Mouse (Mus musculus) neutrophil, adult 5-6 weeks (primary cell): ENCODE data around the gene Cracr2b. TPM values are rescaled to one million over a fixed set of nuclear protein-coding genes. Genes with fewer than 3 reads are reported as not detected.
A peak's percentile ranks its signal among the peaks of the same experiment; 100 is the strongest.

Source experiments
- ATAC-seq: fragments of 151-379, 151-347 bp; 2 replicates; pipeline ENCODE4 v1.8.0; 2017; ENCODE audit warnings: mild to moderate bottlenecking, moderate TSS enrichment; ENCODE audit not compliant: insufficient number of reproducible peaks, poor library complexity, low FRiP score, severe bottlenecking; ENCODE audit errors: extremely low read depth
- total RNA-seq: library from RNA; stranded (forward); fragments of 200-1000 nt; gene quantifications from 2 replicates; pipeline ENCODE4 v1.2.3, GENCODE M21; 2017

The Cracr2b gene
- 2.8 and 3.2 TPM in 2 replicates for total RNA-seq

DNA sequence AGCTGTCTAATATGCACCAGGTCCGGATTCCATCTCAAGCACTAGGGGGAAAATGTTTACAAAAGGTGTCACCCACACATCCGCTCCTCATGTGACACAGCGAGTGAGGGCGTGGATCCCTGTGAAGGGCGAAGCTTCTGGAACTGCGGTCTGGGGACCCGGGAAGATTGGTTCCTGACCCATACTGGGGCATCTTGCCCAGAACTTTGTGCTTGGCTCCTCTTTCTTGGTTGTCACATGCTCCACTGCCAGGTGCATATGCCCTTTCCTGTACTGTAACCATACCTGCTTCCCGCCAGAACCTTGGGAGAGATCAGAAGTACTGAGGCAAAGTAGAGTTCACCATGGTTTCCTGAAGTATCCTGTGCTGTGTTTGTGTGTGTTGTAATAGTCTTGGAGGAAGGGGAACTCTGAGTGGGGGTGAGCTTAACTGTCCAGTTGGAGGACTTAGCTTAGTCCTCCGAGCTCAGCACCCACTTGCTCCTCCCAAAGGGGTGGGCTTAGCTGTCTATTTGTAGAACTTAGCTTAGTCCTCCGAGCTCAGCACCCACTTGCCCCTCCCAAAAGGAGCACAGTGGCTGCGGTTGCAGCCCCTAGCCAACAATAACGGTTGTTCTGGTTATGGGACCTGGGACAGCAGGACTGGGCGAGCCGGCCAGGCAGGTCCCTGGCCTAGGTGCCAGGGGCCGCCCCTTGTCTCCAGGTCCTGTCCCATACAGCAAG, at the start of gene Cracr2b:
Cracr2b (plus strand) TSS at position 704 of the 723 bp plus-strand sequence.
- ATAC-seq: no peak

DNA sequence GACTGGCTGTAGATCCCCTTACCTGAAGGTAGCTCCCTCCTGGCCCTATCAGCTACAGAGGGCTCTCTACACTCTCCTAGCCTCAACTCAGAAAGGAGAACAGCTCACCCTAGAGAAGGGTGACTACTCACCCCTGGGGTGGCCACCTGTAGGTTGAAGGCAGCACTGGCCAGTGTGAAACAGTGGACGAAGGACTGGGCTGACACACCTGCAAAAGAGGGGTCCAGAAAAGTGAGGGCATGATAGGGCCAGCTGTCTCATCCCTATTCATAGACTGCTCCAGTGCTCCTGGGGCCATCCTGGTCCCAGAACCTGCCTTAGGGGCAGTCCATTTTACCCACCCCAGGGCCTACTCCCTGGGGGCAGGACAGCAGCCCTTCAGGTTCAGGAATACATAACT, 49.2 kb upstream of the Cracr2b start:
- ATAC-seq: no peak

DNA sequence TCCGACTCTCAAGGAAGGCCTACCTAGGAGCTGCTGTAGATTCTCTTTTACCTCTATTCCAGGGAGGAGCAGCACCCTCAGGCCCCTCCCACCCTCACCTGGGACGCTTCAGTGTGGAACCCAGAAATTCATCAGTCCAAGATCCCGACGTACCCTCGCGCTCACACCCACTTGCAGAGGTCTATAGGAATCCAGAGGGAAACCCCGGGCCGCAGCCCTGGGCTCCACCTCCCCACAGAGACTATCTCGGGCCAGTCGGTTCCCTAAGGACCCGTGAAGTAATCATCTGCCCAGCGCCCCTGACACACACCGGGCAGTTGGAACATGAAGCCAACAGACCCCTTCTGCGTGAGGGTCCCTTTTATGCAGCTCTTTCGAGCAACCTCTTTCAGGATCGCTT, 47.6 kb upstream of the Cracr2b start:
- ATAC-seq: no peak

DNA sequence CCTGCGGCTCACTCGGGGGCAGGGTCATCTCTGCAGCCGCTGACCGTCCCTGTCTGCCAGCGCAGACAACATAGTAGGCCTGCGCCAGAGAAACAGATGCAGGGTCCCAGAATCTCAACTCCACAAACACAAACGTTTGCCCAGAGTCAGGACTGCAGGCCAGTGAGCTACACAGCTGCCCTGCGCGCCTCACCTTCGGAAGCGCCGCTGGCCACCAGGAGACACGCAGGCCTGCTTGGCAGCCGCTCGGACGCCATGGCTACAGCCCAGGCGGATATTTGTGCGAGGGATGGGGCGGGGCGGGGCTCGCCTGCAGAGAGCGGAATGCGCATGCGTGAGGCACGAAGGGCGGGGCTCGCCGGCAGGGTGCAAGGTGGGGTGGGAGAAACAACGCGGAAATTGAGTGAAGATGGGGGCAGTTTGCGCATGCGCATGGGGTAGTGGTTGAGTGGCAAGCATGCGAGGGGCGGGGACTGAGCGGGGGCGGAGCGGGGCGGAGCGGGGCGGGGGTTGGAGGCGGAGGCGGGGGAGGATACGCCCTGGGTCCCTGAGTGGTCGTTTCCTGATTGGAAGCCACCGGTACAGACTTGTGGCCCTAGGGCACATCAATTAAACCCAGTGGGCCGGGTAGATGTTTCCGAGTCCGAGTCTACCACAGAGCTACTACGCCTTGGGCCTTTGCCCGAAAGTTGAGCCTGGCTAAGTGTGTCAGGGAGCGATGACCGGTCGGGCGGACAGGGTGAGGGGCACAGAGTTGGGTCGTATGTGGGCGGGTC, 46.9 kb upstream of the Cracr2b start, which contains the start of gene Gatd1:
Gatd1 (minus strand) TSS at position 328 of the 776 bp plus-strand sequence.
- ATAC-seq: peak; percentile 91

DNA sequence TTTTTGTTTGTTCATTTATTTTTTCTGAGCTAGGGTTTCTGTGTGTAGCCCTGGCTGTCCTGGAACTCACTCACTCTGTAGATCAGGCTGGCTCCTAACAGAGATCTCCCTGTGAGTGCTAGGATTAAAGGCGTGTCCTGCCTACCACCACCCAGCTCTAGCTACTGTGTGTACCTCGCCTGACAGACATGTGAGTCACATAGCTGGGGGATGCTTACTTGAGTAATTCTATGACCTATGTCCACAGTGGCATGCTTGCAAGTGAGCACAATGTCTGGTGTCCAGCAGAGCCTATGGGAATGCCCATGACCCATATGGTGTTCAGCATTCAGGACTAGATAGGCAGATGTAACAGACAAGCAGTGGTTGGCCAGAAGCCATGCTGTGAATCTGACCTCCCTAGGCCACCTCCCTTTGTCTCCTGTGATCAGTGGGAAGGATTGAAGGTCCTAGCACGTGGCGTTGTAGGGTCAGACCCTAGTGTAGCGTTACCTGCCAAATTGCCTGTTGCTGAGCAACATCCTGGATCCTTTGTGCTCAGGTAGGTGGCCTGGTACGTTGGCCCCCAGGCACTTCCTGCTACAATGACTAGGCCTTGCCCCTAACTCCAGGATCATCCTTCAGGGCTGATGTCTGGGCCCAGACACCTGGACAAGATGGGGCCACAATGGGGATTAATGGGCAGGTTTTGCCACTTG, 44.6 kb upstream of the Cracr2b start:
- ATAC-seq: no peak

DNA sequence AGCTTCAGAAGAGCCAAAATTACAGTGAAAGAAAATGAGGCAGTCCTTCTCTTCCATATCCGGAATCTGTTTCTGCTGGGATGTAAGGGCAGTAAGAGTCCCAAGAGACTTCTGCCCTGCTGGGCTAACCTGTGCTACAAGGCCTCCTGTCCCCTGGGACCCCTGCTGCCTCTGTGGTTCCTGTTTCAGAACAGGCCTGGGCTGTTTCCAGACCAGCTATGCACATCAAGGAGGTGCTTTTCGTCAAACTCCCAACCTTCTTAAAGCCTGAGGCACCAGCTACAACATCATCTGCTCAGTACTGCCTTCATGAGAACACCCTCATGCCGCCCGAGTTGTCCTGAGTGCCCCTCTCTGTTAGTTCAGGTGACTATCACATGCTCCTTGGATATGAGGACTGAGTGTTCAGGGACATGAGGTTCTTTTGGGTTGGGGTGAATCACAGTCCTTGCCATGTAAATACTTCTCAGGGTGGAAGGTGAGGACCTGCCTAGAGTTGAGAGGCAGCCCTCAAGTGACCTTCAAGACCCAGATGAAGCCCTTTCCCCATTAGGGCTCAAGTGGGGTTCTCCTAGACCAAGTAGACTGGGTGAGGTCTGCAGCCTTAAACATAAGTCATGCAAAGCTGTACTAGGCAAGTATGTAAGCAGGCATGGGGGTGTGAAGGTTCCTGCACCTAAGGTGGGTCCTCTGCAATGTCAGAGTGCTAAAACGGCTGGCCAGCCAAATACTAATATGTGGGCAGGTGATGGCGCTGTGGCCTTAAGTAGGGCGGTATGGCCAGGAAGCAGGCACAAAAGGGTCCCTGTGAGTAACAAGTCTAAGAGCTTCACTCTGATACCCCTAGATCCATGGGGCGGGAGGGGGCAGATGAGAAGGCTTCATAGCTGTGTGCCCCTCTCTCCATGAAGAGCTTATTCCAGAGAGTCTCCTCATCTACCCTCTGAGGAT, 42.9 kb upstream of the Cracr2b start:
- no peak for ATAC-seq

DNA sequence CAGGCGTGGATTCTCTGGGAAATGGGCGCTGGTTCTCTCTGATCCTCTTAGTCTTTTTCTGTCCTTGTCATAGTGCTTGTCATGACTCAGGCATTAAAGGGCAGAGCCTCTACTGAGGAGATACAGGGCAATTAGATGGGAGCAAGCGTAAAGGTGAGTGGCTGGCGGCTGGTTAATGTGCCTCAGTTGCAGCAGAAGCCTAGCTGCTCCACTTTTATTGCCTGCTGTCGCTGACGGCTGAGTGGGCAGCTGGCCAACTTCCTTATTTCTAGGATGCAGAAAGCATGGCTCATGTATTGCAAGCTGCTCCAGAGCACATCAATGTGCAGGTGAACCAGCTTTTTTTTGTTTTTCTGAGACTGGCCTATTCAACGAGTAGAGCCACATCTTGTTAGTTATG, 41.9 kb upstream of the Cracr2b start:
- ATAC-seq: no peak

DNA sequence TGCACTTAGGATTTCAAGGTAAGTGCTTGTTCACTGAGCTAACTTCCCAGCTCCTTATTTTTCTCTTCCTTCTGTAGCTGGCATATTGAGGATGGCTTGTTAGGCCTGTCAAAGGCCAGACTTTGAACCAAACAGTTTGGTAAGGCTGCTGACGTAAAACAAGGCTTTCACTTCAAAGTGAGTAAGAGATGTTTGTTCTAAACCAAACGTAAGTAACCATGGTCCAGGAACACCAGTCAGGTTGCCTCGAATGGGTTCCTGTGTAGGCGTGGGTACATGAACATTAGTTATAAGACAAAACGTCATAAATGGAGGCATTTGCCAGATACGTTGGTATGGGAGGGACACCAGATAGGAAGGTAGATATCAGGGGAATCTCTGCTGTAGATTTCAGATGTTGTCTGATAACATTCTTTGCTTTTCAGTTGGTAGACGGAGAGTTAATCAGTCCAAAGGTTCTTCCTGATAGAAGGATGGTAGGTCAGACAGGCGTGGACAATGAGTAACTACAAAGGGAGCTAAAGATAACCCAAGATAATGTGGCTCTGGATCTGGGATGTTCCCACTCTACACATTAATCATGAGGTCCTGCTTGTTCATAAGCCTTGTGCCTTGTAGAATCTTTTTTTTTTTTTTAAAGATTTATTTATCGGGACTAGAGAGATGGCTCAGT, 40.7 kb upstream of the Cracr2b start:
- no peak for ATAC-seq

DNA sequence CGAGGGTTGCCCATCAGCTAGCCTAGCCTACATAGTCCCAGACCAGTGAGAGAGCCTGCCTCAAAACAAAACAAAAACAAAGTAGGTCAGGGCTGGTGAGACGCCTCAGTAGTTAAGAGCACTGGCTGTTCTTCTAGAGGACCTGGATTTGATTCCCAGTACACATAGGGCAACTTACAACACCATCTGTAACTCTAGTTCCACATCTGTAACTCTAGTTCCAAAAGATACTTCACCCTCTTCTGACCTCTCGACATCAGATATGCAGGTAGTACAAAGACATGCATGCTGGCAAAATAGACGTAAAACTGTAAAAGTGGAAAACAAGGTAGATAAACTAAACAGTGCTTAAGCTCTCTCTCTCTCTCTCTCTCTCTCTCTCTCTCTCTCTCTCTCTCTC, 37.1 kb upstream of the Cracr2b start:
- no peak for ATAC-seq

DNA sequence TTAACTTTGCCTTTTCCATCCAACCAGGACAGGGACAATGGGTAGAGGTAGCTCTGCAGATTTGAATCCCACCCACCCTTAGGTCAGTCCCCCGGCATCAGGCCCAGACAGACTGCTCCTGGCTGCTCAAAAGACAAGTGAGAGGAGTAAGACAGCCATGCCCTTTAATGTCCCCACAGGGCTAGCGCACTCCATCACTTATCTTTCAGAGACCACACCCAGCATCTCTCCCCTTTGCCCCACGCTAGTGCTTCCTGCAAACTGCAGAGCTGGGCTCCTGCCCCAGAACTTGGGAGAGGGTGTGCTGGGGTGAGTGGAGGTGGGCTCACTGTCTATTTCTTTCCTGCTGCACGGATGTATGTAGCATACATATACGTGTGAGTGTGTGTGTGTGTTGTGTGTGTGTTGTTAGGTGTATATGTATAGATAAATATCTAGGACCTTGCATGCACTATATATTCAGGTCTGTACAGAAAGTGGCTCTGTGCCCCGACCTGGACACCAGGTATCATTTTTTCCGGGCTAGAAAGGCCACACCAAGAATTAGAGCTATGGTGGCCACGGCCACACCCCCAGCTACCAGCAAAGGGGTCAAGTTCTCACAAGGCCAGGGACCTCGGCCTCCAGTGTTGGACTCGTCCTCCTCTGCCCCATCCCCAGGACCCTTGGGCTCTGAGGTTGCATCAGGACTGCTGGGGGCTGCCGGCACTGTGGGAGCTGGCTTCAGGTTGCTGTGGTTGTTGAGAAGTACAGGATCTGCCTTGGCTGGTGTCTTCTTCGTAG, 33.8 kb upstream of the Cracr2b start:
- ATAC-seq: no peak

DNA sequence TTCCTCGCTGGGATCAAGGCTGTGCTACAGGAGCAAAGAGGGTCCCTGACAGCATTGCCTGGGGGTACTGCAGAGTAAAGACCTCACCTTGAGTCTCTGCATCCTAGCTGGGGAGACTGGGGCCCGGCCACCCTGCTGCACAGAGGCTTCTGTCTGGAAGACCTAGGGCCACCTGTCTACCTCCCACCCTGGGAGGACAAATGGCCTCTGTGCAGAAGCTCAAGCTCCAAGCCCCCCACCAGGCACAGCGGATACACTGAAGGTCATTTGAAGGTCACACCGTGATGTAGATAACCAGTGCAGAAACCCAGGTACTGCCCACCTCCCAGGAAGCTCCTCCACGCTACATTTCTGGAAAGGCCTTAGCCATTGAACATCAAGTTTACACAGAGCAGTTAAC, 32.2 kb upstream of the Cracr2b start:
- no peak for ATAC-seq

DNA sequence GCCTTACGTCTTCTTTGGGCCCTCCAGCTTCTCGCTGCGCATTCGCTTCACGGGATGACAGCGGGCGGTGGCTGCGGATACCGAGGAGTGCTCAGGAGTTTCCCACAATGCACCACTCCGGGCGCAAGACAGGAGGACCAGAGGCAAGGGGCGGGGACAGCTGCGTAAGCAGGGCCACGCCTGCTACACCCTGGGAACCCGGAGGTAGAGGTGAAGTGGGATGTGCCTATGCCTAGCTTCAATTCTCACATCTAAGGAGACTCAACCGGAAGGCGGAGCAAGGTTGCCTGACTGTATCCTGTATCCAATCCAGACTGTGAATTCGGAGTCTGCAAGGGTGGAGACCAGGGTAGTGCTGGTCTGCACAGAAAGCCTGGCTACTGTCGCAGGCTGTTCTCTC, 31.6 kb upstream of the Cracr2b start, which contains the start of gene Cend1:
Cend1 (minus strand) TSS at position 182 of the 400 bp plus-strand sequence.
- ATAC-seq: no peak

DNA sequence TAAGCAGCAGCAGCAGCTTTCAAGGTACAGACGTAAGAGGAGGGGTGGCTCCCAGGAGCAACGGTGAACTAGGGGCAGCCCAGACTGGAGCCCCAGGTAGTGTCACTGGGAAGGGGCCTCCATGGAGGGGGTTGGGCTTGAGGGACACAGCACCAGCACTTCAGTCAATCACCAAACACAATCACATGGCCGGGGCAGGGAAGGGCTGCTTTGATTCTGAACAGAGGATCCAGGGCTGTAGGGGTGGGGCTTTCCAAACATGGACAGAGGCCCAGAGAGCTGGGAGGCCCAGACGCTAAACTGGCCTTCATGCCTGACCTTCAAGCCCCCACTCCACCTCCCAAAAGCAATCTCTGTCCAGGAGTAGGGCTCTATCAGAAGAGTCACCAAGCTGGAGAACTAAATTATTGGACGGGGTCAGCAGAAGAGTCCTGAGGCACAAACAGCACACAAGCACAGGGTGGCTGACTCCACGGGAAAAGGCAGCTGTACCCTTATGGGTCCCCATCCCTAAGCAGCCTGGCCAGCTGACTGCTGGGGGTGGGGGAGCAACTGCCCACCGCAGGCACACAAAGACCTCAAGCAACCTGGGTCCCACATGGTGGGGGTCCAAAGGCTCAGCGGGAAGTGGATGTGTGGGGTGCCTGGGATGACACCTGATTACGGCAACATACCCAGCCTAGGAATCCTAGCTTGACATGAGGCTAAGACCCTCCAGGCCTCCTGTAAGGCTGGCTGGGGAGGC, 30.9 kb upstream of the Cracr2b start:
- no peak for ATAC-seq

DNA sequence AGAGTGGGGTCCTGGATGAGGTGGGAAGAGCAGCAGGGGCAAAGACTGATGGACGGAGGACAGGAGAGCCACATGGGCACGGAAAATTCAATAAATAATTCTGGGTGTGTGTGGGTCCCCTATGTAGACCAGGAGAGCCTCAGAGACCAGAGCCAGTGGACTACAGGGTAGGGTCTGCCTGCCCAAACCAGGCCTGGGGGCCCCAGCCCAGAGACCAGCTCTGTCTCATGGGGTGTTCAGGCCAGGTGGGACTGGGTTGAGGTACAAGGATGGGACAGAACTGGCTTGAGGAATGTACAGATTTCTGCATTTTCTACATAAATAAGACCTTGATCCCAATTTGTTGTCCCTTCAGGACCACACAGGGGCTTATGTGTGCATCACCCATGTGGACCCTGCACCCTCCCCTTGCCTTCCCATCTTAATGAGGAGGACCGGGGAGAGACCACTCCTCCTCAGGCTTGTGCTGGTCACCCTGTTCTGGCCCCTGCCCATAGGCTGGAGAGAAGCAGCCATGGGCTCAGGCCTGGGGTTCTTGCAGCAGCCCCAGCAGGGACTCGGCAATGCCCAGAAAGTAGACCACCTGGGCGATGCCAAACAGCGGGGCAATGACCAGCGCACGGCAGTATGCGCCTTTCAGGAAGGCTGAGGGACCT, 30.2 kb upstream of the Cracr2b start:
- no peak for ATAC-seq

DNA sequence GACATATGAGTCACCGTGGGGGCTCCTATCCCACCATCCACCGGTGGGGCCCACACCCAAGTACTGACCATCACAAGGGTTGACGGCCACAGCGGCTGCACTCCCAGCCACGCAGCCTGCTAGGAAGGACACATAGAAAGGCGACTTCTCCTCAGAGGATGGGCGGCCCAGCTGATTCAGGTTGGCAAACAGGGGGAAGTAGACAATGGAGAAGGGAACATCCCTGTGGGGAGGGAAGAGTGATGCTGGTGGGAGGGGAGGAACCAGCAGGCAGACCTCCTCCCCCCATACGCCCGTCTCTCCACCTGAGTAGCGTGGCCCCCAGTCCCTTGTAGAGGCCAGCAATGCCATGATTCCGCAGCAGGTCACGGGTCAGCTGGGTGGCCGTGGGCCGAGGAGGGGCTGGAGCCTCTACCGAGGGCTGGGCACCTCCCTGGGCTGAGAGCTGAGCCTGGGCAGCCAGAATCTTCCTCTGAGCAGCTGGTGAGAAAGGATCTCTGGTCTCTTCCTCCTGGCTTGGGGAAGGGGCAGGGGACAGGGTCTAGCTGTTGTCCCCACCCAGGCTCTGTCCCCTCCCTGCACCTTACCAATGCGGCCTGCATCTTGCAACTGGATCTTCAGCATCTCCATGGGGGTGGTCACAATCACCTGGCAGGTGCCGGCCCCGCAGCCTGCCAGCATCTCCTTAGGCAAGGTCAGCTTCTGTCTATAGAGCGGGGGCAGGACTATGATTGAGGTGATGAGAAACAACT, 29.3 kb upstream of the Cracr2b start:
- no peak for ATAC-seq

DNA sequence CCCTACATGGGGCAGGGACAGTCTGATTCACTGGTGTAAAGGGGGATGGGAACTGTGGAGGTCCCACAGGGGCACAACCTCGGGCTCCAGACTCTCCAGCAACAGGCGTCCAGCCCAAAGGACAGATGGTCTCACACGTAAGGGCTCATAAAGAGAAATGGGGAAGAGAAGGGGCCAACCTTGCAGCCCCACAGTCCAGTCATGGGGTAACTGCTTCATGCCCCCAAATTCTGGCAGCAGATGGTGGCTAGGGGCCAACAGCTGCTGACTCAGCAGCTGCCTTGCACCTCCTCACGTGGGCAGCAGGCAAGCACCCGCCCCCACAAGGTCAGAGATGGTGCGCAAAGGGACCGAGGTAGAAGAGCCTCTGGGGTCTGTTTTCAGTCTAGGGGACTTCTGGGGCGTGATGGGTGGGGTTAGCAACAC, 28.7 kb upstream of the Cracr2b start:
- no peak for ATAC-seq
